Mouse (Mus musculus): Measurements from ENCODE around the gene Serpina3a.
"Not testable (repeated sequence)": the region's sequence is repeated elsewhere in the genome, so short reads cannot be mapped to it uniquely, and the experiment has no call there.

The Serpina3a gene

GRCm38 (mm10) chr12:104112333-104112732, at the start of gene Serpina3a:
Gene Serpina3a, plus strand, starts transcription at chr12:104112724.
- not testable (repeated sequence) for DNase-seq

GRCm38 (mm10) chr12:104064532-104064931, 48.0 kb upstream of the Serpina3a start:
- no peak for DNase-seq

- no peak for DNase-seq
Observed at GRCm38 (mm10) chr12:104064996-104065395, 47.5 kb upstream of the Serpina3a start.

GRCm38 (mm10) chr12:104066241-104066640, 46.3 kb upstream of the Serpina3a start:
- DNase-seq = peak; percentile 44 to 46

GRCm38 (mm10) chr12:104067549-104067948, 45.0 kb upstream of the Serpina3a start:
- peak; percentile 31 to 42 for DNase-seq

GRCm38 (mm10) chr12:104069620-104070019, 42.9 kb upstream of the Serpina3a start:
- peak; percentile 64 to 67 for DNase-seq

- DNase-seq = no peak
Observed at GRCm38 (mm10) chr12:104071708-104072107, 40.8 kb upstream of the Serpina3a start.

- DNase-seq = no peak
Observed at GRCm38 (mm10) chr12:104072286-104072685, 40.2 kb upstream of the Serpina3a start.

GRCm38 (mm10) chr12:104090119-104090518, 22.4 kb upstream of the Serpina3a start:
- DNase-seq = no peak

- DNase-seq = no peak
Observed at GRCm38 (mm10) chr12:104091303-104091702, 21.2 kb upstream of the Serpina3a start.

- DNase-seq = no peak
Observed at GRCm38 (mm10) chr12:104100768-104101167, 11.8 kb upstream of the Serpina3a start, which contains the start of gene Serpina5. Gene Serpina5, plus strand, starts transcription at chr12:104101113.

- DNase-seq = no peak
Observed at GRCm38 (mm10) chr12:104105847-104106246, 6.7 kb upstream of the Serpina3a start.

- DNase-seq = no peak
Observed at GRCm38 (mm10) chr12:104106919-104107318, 5.6 kb upstream of the Serpina3a start.

- no peak for DNase-seq
Observed at GRCm38 (mm10) chr12:104108507-104108906, 4.0 kb upstream of the Serpina3a start.

- DNase-seq = no peak
Observed at GRCm38 (mm10) chr12:104114921-104115579, 2.5 kb downstream of the Serpina3a start.

- DNase-seq = no peak
Observed at GRCm38 (mm10) chr12:104123097-104123496, 10.6 kb downstream of the Serpina3a start.

- no peak for DNase-seq
Observed at GRCm38 (mm10) chr12:104123996-104124395, 11.5 kb downstream of the Serpina3a start.

GRCm38 (mm10) chr12:104125021-104125560, 12.6 kb downstream of the Serpina3a start:
- no peak for DNase-seq

- no peak for DNase-seq
Observed at GRCm38 (mm10) chr12:104127696-104128095, 15.2 kb downstream of the Serpina3a start, which contains the start of gene Serpina3b. Gene Serpina3b, plus strand, starts transcription at chr12:104127996.

GRCm38 (mm10) chr12:104131041-104131440, 18.5 kb downstream of the Serpina3a start:
- DNase-seq = no peak

- no peak for DNase-seq
Observed at GRCm38 (mm10) chr12:104138216-104138615, 25.7 kb downstream of the Serpina3a start.

GRCm38 (mm10) chr12:104140543-104141103, 28.1 kb downstream of the Serpina3a start:
- no peak for DNase-seq

GRCm38 (mm10) chr12:104141506-104141905, 29.0 kb downstream of the Serpina3a start:
- DNase-seq = no peak

GRCm38 (mm10) chr12:104142427-104142826, 29.9 kb downstream of the Serpina3a start:
- no peak for DNase-seq
